Mouse (Mus musculus) megakaryocyte progenitor cell, adult 5-6 weeks (primary cell): Measurements from ENCODE around the gene Olfr685. TPM values are rescaled to one million over a fixed set of nuclear protein-coding genes. Genes with fewer than 3 reads are reported as not detected.

ENCODE experiments used
- ATAC-seq: replicated peaks from 2 replicates; pipeline ENCODE4 v1.8.0; 2016; ENCODE audit warnings: mild to moderate bottlenecking, moderate TSS enrichment, inconsistent platforms; ENCODE audit not compliant: poor library complexity
- total RNA-seq, 2 experiments: library from RNA; stranded (forward) in 1 of 2; stranded (reverse) in 1 of 2; fragments of 157-497, 149-512 nt in 1 of 2; fragments of 200-1000 nt in 1 of 2; gene quantifications; 2 replicates each; pipeline versions ENCODE4 v1.2.3 to v1.2.4; 2015 to 2017

Olfr685 gene
- total RNA-seq (2015) (not detected in 2 replicates), total RNA-seq (2017) (not detected in 2 replicates)

DNA sequence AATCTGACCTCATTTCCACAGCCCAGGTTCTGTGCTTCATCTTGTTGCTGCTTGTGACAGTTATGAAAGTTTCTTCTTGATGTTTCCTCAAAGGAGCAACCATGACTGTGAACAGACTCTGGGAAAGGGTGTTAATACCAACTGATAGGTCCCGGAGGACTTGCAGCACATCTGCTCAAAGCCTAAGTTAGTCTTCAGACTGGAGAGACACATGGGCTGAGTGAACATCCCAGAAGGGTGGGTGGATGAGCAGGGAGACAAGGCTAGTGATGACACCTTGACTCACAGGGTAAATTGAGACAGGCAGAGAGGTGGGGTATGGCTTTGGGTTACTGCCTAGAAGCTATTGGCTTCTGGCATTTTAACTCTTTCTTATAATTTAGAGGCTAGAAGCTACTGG, at the start of gene Olfr685:
Olfr685 (minus strand) TSS at position 101 of the 400 bp plus-strand sequence.
- ATAC-seq, result no peak

DNA sequence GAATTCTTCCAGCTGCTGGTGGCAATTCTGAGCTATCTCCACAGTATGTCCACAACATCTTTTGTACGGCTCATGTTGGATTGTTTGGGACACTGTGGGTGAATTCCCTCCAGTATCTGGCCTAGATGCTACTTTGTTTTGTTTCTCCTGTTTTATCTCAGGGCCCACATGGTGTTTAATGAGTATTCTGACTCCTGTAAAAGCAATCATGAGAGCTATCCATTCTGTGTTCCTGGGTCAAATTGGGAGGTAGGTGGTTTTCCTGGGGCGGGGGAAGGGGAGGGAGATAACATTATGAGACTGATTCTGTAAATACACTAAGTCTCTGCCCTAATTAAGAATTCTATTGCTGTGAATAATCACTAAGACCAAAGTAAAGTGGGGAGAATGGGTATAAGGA, 43.6 kb upstream of the Olfr685 start:
- no peak for ATAC-seq

DNA sequence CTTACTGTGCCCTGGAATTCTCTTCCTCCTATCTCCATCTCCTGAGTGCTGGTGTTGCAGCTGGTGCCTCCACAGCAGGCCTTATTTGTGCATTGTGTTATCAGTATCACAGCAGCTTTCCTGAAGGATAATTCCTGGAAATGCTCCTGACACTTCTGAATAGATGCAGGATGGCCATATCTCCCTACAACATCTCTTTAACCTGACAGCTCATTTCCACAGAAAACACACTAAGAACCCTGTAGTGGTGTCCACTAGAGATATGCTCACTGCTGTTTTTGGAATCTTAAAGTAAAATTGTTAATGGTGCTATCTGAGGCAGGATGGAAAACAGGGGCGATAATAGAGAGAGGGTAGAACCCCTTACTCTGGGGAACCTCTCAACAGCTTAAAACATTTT, 42.3 kb upstream of the Olfr685 start:
- no peak for ATAC-seq

DNA sequence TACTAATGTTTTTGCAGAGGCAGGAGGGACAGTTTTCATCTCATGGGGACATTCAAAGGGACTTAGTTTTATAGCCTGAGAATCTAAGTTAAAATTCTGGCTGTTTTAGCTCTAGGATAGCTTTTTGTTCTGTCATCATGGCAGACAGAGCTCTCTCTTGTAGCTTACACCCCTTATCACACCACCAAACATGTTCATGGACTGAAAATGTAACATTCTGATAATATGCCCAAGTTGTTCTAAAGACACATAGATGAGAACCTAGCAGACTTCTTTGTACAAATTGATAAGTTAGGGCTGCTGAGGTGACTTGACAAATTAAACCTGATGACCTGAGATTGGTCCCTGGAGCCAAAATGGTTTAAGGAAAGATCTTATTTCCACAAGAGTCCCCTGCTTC, 40.9 kb upstream of the Olfr685 start:
- no peak for ATAC-seq

DNA sequence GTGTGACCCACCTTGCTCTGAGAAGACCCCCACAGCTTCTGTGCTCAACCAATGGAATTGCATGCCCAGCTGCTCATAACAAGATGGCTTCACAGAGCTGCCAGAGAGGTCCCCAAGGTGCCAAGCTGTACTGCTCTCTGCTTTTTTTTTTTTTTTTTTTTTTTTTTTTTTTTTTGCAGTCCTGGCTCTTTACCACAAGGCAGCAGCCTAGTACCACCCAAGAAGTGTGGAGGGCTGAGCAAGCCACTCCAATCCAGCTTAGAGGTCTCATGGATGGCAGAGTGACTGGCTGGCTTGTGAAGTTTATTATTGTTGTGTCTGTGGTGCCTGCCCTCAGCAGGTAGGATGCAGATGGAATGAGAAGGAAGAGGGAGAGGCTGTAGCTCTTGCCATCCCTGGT, 40.3 kb upstream of the Olfr685 start:
- no peak for ATAC-seq

DNA sequence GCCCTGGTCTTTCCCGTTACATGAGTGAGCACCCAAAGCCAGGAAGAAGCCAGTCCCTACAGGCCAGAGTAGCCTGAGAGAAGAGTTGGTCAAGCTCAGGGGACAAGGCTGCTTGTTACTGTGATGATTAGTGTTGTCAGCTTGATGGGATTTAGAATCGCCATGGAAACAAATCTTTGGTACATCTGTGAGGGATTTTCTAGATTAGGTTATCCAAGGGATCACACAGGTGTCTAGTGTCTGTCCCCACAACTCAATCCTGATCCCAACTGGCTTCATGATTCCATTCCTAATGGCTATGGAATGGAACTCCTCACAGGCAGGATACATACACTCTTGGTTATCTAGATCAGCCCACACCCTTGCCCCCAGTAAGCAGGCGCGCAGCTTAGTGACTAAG, 32.5 kb upstream of the Olfr685 start:
- ATAC-seq, result no peak

DNA sequence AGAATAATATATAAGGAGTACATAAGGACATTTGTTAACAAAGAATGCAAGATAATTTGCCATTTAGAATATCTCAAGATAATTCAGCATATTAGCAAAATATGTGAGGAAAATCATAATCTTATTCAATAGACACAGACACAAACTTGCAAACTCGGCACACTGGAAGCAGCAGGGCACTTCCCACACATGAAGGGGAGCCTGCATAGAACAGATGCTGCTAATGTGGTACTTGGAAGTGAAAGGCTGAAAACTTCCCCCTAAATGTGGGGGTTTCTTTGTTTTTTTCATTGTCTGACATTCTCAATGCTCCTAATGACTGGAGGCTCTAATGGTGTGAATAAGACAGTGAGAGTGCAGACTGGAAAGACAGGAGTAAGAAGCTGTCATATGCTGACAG, 28.9 kb upstream of the Olfr685 start:
- ATAC-seq, result no peak

DNA sequence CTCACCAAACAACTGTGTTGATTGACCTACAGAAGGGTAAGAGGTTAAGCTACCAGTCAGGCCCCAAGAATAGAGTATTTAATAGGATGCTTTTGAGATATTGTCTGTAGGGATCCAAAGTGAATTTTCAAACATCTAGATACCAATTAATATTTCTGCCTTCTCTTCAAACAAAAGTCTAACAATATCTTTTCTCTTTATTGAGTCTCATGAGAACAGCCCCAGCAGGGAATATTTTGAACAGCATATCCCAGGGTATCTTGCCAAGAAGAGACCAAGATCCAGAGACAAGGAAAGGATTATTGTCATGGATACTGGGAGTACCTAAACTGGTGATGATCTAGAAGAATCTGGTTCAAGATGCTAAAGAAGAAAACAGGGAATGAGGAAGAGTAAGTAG, 21.6 kb upstream of the Olfr685 start, which contains the start of gene Olfr686:
Olfr686 (minus strand) TSS at position 101 of the 400 bp plus-strand sequence.
- no peak for ATAC-seq

DNA sequence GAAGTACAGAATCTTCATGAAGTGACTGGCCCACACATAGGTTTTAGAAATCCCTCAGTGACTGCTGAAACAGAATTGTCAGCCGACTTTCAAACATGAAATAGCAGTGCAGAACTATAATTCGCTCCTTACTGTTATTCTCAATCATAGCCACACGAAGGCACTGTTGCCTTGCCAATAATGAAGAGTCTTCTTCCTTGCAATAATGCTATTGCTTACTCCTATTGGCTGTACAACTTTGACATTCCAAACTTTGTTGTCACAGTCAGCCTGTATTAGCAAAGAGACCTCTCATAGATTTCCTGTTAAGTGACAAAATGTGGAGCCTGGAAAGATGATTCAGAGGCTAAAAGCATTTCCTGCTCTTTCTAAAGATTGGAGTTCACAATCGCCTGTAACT, 15.0 kb downstream of the Olfr685 start:
- 0 out of 2 replicates have a peak, but pooled peaks have one; percentile 39 for ATAC-seq

DNA sequence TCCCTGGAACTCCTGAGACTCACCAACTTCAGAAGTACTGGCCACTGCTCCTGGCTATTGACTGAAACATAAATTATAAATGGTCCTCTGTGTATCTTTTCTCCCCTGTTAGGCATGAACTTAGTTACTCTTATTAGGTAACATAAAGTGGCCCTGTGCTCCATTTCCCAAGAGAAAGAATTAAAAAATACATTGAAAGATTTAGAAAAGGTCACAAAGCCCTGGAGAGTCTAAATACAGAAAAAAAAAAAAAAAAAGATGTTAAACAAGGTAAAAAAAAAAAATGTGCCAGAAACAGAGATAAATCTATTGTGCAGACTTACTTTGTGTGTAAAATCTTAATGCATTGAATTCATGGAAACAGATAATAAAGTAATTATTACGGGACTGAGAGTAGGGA, 22.3 kb downstream of the Olfr685 start, which contains the start of gene Olfr684:
Olfr684 (minus strand) TSS at position 101 of the 400 bp plus-strand sequence.
- ATAC-seq, result no peak

DNA sequence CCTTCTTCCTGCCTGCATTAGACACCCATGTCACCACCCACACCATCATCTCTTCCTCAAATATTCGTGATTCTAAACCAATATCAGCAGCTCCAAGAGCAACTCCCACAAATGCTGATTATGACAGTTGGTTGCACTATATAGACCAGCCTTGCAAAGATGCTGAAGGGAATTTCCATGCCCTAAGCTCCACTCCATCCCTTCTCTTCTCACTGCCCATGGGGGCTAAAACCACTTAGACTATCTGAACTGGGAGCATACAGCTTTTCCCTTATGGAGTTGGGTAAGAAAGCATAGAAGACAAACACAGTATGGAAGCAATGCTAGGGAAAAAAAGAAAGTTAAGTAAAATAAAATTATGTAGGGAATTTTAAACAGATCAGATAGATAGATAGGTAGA, 38.9 kb downstream of the Olfr685 start, which contains the start of gene Olfr683:
Olfr683 (minus strand) TSS at position 101 of the 400 bp plus-strand sequence.
- ATAC-seq, result no peak

DNA sequence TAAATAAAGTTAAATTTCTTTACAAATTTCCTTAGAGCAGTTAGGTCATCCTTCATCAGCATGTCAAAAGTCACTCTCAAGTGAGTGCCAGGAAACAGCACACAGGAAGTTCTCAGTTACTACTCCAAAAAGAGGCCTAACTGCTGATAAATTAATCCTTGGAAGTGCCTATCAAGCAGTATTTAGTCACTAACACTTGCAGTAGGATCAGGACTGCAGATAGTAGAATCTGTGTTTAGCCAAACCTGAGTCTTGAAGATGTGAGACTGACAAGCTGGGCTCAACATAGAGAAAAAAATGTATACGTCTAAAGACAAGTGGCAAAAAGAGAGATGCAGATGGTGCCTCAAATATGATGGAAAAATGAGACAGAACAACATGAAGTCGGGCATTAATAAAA, 44.5 kb downstream of the Olfr685 start:
- no peak for ATAC-seq

Other genes starting within 250 kb of the Olfr685 start
- gene Olfr670, start 223.4 kb downstream of the Olfr685 start, total RNA-seq (2015), result not detected in 2 replicates
- not detected in 2 replicates for gene Olfr670, start 223.4 kb downstream of the Olfr685 start, total RNA-seq (2017)
- not detected in 2 replicates for gene Olfr671, start 206.9 kb downstream of the Olfr685 start, total RNA-seq (2015)
- gene Olfr671, start 206.9 kb downstream of the Olfr685 start, total RNA-seq (2017), result not detected in 2 replicates
- gene Olfr672, start 184.0 kb downstream of the Olfr685 start, total RNA-seq (2015), result not detected in 2 replicates
- gene Olfr672, start 184.0 kb downstream of the Olfr685 start, total RNA-seq (2017), result not detected in 2 replicates
- not detected in 2 replicates for gene Olfr675, start 157.6 kb downstream of the Olfr685 start, total RNA-seq (2015)
- not detected in 2 replicates for gene Olfr675, start 157.6 kb downstream of the Olfr685 start, total RNA-seq (2017)
- not detected in 2 replicates for gene Olfr676, start 153.3 kb downstream of the Olfr685 start, total RNA-seq (2015)
- gene Olfr676, start 153.3 kb downstream of the Olfr685 start, total RNA-seq (2017), result not detected in 2 replicates
- gene Olfr677, start 134.6 kb downstream of the Olfr685 start, total RNA-seq (2015), result not detected in 2 replicates
- not detected in 2 replicates for gene Olfr677, start 134.6 kb downstream of the Olfr685 start, total RNA-seq (2017)
- not detected in 2 replicates for gene Olfr678, start 121.5 kb downstream of the Olfr685 start, total RNA-seq (2015)
- not detected in 2 replicates for gene Olfr678, start 121.5 kb downstream of the Olfr685 start, total RNA-seq (2017)
- gene Olfr679, start 104.8 kb downstream of the Olfr685 start, total RNA-seq (2015), result not detected in 2 replicates
- gene Olfr679, start 104.8 kb downstream of the Olfr685 start, total RNA-seq (2017), result not detected in 2 replicates
- gene Olfr680-ps1, start 93.2 kb downstream of the Olfr685 start, total RNA-seq (2015), result not detected in 2 replicates
- gene Olfr680-ps1, start 93.2 kb downstream of the Olfr685 start, total RNA-seq (2017), result not detected in 2 replicates
- gene Olfr681, start 69.2 kb downstream of the Olfr685 start, total RNA-seq (2015), result not detected in 2 replicates
- gene Olfr681, start 69.2 kb downstream of the Olfr685 start, total RNA-seq (2017), result not detected in 2 replicates
- not detected in 2 replicates for gene Olfr683, start 39.0 kb downstream of the Olfr685 start, total RNA-seq (2015)
- gene Olfr683, start 39.0 kb downstream of the Olfr685 start, total RNA-seq (2017), result not detected in 2 replicates
- not detected in 2 replicates for gene Olfr684, start 22.4 kb downstream of the Olfr685 start, total RNA-seq (2015)
- gene Olfr684, start 22.4 kb downstream of the Olfr685 start, total RNA-seq (2017), result not detected in 2 replicates
- gene Olfr686, start 21.5 kb upstream of the Olfr685 start, total RNA-seq (2015), result not detected in 2 replicates
- gene Olfr686, start 21.5 kb upstream of the Olfr685 start, total RNA-seq (2017), result not detected in 2 replicates
- gene Olfr688, start 102.1 kb upstream of the Olfr685 start, total RNA-seq (2015), result not detected in 2 replicates
- gene Olfr688, start 102.1 kb upstream of the Olfr685 start, total RNA-seq (2017), result not detected in 2 replicates
- not detected in 2 replicates for gene Olfr689, start 125.2 kb upstream of the Olfr685 start, total RNA-seq (2015)
- gene Olfr689, start 125.2 kb upstream of the Olfr685 start, total RNA-seq (2017), result not detected in 2 replicates
- not detected in 2 replicates for gene Olfr690, start 148.1 kb upstream of the Olfr685 start, total RNA-seq (2015)
- gene Olfr690, start 148.1 kb upstream of the Olfr685 start, total RNA-seq (2017), result not detected in 2 replicates
- not detected in 2 replicates for gene Olfr691, start 156.3 kb upstream of the Olfr685 start, total RNA-seq (2015)
- not detected in 2 replicates for gene Olfr691, start 156.3 kb upstream of the Olfr685 start, total RNA-seq (2017)
- gene Olfr692, start 182.2 kb upstream of the Olfr685 start, total RNA-seq (2015), result not detected in 2 replicates
- gene Olfr692, start 182.2 kb upstream of the Olfr685 start, total RNA-seq (2017), result not detected in 2 replicates
- not detected in 2 replicates for gene Gm5901, start 189.0 kb upstream of the Olfr685 start, total RNA-seq (2015)
- gene Gm5901, start 189.0 kb upstream of the Olfr685 start, total RNA-seq (2017), result not detected in 2 replicates
- 32.4 and 33.3 TPM in 2 replicates for gene Fam160a2, start 214.0 kb upstream of the Olfr685 start, total RNA-seq (2015)
- gene Fam160a2, start 214.0 kb upstream of the Olfr685 start, total RNA-seq (2017), result 8.7 and 19.8 TPM in 2 replicates
- 0.07 TPM in 1 of 2 replicates, not detected in the other for gene Cnga4, start 218.6 kb upstream of the Olfr685 start, total RNA-seq (2015)
- gene Cnga4, start 218.6 kb upstream of the Olfr685 start, total RNA-seq (2017), result not detected in 2 replicates
- not detected in 2 replicates for gene Cckbr, start 239.7 kb upstream of the Olfr685 start, total RNA-seq (2015)
- not detected in 2 replicates for gene Cckbr, start 239.7 kb upstream of the Olfr685 start, total RNA-seq (2017)